8 mouse cellular contexts compared by ENCODE assay signal in genomic region chrX:99198961-99199631, GRCm38 (mm10).
A peak's percentile ranks its signal among the peaks of the same experiment; 100 is the strongest.
DNase-seq lines count a peak whose midpoint lies in the region; ATAC-seq lines count a peak whose summit lies in the region.

No protein-coding gene starts in this region.

- peaks cover 18% of the 10 kb centered on the region; the same call in 1 of the 2 replicates for H3K27me3 ChIP-seq in intestine, embryonic 16.5 days (replicated peaks; ENCODE audit: control insufficient read depth, insufficient read depth, low read length)
- H3K27me3 ChIP-seq in splenic B cell, adult 2 months (ENCODE audit: control insufficient read depth, insufficient read depth, low read length, poor library complexity, severe bottlenecking) = no peaks in the 10 kb centered on the region

- H3K9ac ChIP-seq in intestine, embryonic 16.5 days (ENCODE audit: low read depth, low read length) = peak overlapping the region; percentile 60

- H3K4me2 ChIP-seq in intestine, embryonic 16.5 days (ENCODE audit: low read depth, low read length) = peak overlapping the region; percentile 58

- H3K4me1 ChIP-seq in intestine, embryonic 16.5 days (ENCODE audit: control insufficient read depth, insufficient read depth, low read length) = peaks cover 5% of the 10 kb centered on the region; the same call in 1 of the 2 replicates

- 23% methylated on average over 29 of the region's 29 CpGs for WGBS in intestine, embryonic 16.5 days

- H3K27ac ChIP-seq in intestine, embryonic 16.5 days (ENCODE audit: low read length) = peak overlapping the region; percentile 73

- no peaks in the 10 kb centered on the region for H3K36me3 ChIP-seq in intestine, embryonic 16.5 days (ENCODE audit: control insufficient read depth, insufficient read depth, low read length)
- no peaks in the 10 kb centered on the region for H3K36me3 ChIP-seq in splenic B cell, adult 2 months (ENCODE audit: control insufficient read depth, insufficient read depth, low read length, poor library complexity, severe bottlenecking)

- peak; percentile 90 for ATAC-seq in granulocyte monocyte progenitor cell, adult 5-6 weeks (replicated peaks; ENCODE audit: poor library complexity, severe bottlenecking)
- ATAC-seq in intestine, embryonic 16.5 days = peak; percentile 80
- peak; percentile 88 for ATAC-seq in megakaryocyte progenitor cell, adult 5-6 weeks (replicated peaks; ENCODE audit: poor library complexity)

- DNase-seq in thymus, postnatal 14 days = peak; percentile 3
- DNase-seq in thymus, postnatal 0 days (ENCODE audit: low spot score) = no peak
- peak; percentile 85 for DNase-seq in embryo, embryonic 10.5 days (ENCODE audit: low spot score)
- peak; percentile 25 to 55 for DNase-seq in left cerebral cortex, postnatal 25 days (ENCODE audit: low spot score in 2 of 2)
- DNase-seq in splenic B cell, adult 2 months (ENCODE audit: low read depth, low spot score) = peak; percentile 26

- peak overlapping the region; percentile 35 for H3K4me3 ChIP-seq in intestine, embryonic 16.5 days (ENCODE audit: low read length)

- intact Hi-C loops in left cerebral cortex, postnatal 25 days (cut with DNase I) = loop anchor here (5.0 kb wide), 1 partner anchor 62 kb away; the partner anchor contains the start of gene Efnb1

- no peaks in the 10 kb centered on the region for H3K9me3 ChIP-seq in intestine, embryonic 16.5 days (ENCODE audit: control insufficient read depth, low read length)
